Mouse (Mus musculus): ENCODE measurements around the gene Dmwd.

- TF ChIP-seq POLR2A (IDR thresholded peaks at IDR 0.05; ENCODE audit: insufficient read depth, low read depth, low read length) (no peak), CTCF (IDR thresholded peaks at IDR 0.05; ENCODE audit: insufficient read depth, low read depth, low read length) (no peak)
Observed at GRCm38 (mm10) chr7:19052345-19053135, 23.5 kb upstream of the Dmwd start.

Measured in olfactory bulb, adult 2 months (tissue).